Mouse (Mus musculus) forebrain, embryonic 16.5 days (tissue): ENCODE results near the gene Olfr64. TPM values are rescaled to one million over a fixed set of nuclear protein-coding genes. Genes with fewer than 3 reads are reported as not detected.

Experiments used
- ATAC-seq: fragments of 200-750 bp; cut with Nextera tagmentation; 2 replicates; pipeline ENCODE4 v1.8.0; 2017; ENCODE audit warnings: mild to moderate bottlenecking, moderate library complexity
- H3K27ac ChIP-seq: fragments of 300-500 bp; sonication (generic); 2 replicates; pipeline ENCODE4 v1.5.1; 2014; ENCODE audit warnings: low read length, control low read depth
- H3K27me3 ChIP-seq: fragments of 300-500 bp; sonication (generic); replicated peaks from 2 replicates; pipeline ENCODE4 v1.6.1; 2014; ENCODE audit warnings: low read length; ENCODE audit not compliant: control insufficient read depth, insufficient read depth
- H3K36me3 ChIP-seq: fragments of 300-500 bp; sonication (generic); 2 replicates; pipeline ENCODE4 v1.6.1; 2014; ENCODE audit not compliant: control insufficient read depth, insufficient read depth
- H3K4me1 ChIP-seq: fragments of 300-500 bp; sonication (generic); replicated peaks from 2 replicates; pipeline ENCODE4 v1.6.1; 2014; ENCODE audit warnings: low read length; ENCODE audit not compliant: control insufficient read depth, insufficient read depth
- H3K4me2 ChIP-seq: fragments of 300-500 bp; sonication (generic); 2 replicates; pipeline ENCODE4 v1.6.1; 2014; ENCODE audit warnings: mild to moderate bottlenecking, low read length, control low read depth
- H3K4me3 ChIP-seq: fragments of 300-500 bp; sonication (generic); replicated peaks from 2 replicates; pipeline ENCODE4 v1.5.1; 2014; ENCODE audit warnings: mild to moderate bottlenecking, low read length, control low read depth
- H3K9ac ChIP-seq: fragments of 300-500 bp; sonication (generic); replicated peaks from 2 replicates; pipeline ENCODE4 v1.6.1; 2014; ENCODE audit warnings: low read depth, low read length, control low read depth
- H3K9me3 ChIP-seq: fragments of 300-500 bp; sonication (generic); 2 replicates; pipeline ENCODE4 v1.6.1; 2016; ENCODE audit warnings: low read length; ENCODE audit not compliant: control insufficient read depth
- WGBS: fragments of 180-500 bp; shearing (Covaris S2); extraction: QIAGEN DNeasy Blood & Tissue Kit; methylation state at CpG from one replicate; pipeline ENCODE4 v1.1.7; 2014; 5-methylcytosine and 5-hydroxymethylcytosine counted together
- polyA plus RNA-seq: library from polyadenylated mRNA; unstranded; fragments of >200 nt; fragmentation: Nextera tagmentation; extraction: Ambion mirVana; gene quantifications from 2 replicates; pipeline ENCODE4 v1.2.1, GENCODE M21; 2015

Olfr64 gene
- polyA plus RNA-seq, 1 experiment from 2014 or later: not detected

DNA sequence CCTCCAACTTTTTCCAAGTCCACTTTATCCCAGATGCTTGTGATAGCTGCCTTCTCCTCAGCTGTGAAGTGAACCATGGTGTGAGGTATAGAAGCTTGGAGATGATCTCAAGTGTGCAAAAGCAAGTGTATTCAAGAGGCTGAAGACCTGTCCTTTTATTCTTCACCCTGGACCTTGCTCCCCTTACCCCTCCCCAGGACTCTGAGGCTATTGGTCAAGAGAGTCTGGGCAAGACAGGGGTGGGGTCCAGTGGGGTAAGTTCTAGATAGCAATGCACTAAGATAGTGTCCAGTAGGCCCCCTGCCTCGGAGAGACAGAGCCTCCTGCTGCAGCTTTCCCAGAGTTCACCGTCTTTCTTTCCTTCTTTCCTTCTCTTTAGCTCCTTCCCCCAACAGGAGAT lies 51.3 kb downstream of the Olfr64 start, which contains the start of gene Hbb-bh1:
Gene Hbb-bh1 (minus strand): TSS at position 131 of the 400 bp plus-strand sequence.
- Histone ChIP-seq H3K4me3 (no peak within 1 kb of the TSS), H3K36me3 (no peaks in the 10 kb centered on the region), H3K4me1 (no peaks in the 10 kb centered on the region), H3K27me3 (no peaks in the 10 kb centered on the region), H3K9ac (no peak within 1 kb of the TSS), H3K9me3 (no peaks in the 10 kb centered on the region), H3K4me2 (no peak within 1 kb of the TSS), H3K27ac (no peak within 1 kb of the TSS)
- 83% methylated on average over 2 of the region's 2 CpGs for WGBS
- ATAC-seq: no peak

DNA sequence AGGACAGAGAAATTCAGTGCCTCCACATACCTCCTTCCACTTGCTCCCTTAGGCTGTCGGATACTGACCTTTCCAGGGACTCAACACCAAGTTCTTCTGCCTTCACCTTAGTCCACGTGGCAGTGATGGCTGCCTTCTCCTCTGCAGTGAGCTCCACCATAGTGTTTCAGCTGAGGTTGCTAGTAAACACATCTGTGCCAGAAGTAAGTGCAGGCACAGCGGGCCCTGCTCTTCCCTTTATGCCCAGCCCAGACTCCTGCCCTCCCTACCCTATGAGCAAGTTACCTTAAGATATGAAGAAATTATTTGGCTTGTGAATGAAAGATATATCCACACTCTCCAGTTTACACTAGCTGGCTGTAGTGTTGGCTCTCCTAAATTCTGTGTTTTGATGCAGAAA lies 54.0 kb downstream of the Olfr64 start, which contains the start of gene Hbb-bh2:
Gene Hbb-bh2 (minus strand): TSS at position 253 of the 400 bp plus-strand sequence.
- no peak within 1 kb of the TSS for H3K27ac ChIP-seq
- H3K36me3 ChIP-seq: no peaks in the 10 kb centered on the region
- no peaks in the 10 kb centered on the region for H3K4me1 ChIP-seq
- H3K4me2 ChIP-seq: no peak within 1 kb of the TSS
- WGBS: 86% methylated on average over 3 of the region's 3 CpGs
- no peak within 1 kb of the TSS for H3K4me3 ChIP-seq
- H3K9ac ChIP-seq: no peak within 1 kb of the TSS
- H3K27me3 ChIP-seq: no peaks in the 10 kb centered on the region
- no peaks in the 10 kb centered on the region for H3K9me3 ChIP-seq
- no peak for ATAC-seq

Other genes with a start within 250 kb of the Olfr64 start
- gene Olfr623, start 230.8 kb downstream of the Olfr64 start, polyA plus RNA-seq: not detected in 2 replicates
- gene Olfr624, start 223.3 kb downstream of the Olfr64 start, polyA plus RNA-seq: not detected in 2 replicates
- gene Olfr625-ps1, start 211.8 kb downstream of the Olfr64 start, polyA plus RNA-seq: not detected in 2 replicates
- gene Olfr243, start 179.8 kb downstream of the Olfr64 start, polyA plus RNA-seq: not detected in 2 replicates
- not detected in 2 replicates for gene Olfr628, start 164.1 kb downstream of the Olfr64 start, polyA plus RNA-seq
- gene Olfr629, start 149.5 kb downstream of the Olfr64 start, polyA plus RNA-seq: not detected in 2 replicates
- not detected in 2 replicates for gene Olfr630, start 137.2 kb downstream of the Olfr64 start, polyA plus RNA-seq
- gene Olfr69, start 122.9 kb downstream of the Olfr64 start, polyA plus RNA-seq: not detected in 2 replicates
- not detected in 2 replicates for gene Olfr68, start 114.8 kb downstream of the Olfr64 start, polyA plus RNA-seq
- not detected in 2 replicates for gene Olfr67, start 102.7 kb downstream of the Olfr64 start, polyA plus RNA-seq
- 1,171 and 1,472 TPM in 2 replicates for gene Hbb-bt, start 80.5 kb downstream of the Olfr64 start, polyA plus RNA-seq
- 3,869 and 4,747 TPM in 2 replicates for gene Hbb-bs, start 66.4 kb downstream of the Olfr64 start, polyA plus RNA-seq
- gene Hbb-bh2, start 54.0 kb downstream of the Olfr64 start, polyA plus RNA-seq: not detected in 2 replicates
- 0.43 TPM in 1 of 2 replicates, not detected in the other for gene Hbb-bh1, start 51.3 kb downstream of the Olfr64 start, polyA plus RNA-seq
- 24.4 and 25.7 TPM in 2 replicates for gene Hbb-y, start 41.3 kb downstream of the Olfr64 start, polyA plus RNA-seq
- not detected in 2 replicates for gene Olfr66, start 8.2 kb downstream of the Olfr64 start, polyA plus RNA-seq
- not detected in 2 replicates for gene Olfr65, start 9.0 kb upstream of the Olfr64 start, polyA plus RNA-seq
- not detected in 2 replicates for gene Olfr631, start 34.3 kb upstream of the Olfr64 start, polyA plus RNA-seq
- not detected in 2 replicates for gene Olfr632, start 39.9 kb upstream of the Olfr64 start, polyA plus RNA-seq
- gene Olfr633, start 50.0 kb upstream of the Olfr64 start, polyA plus RNA-seq: not detected in 2 replicates
- not detected in 2 replicates for gene Olfr635, start 76.7 kb upstream of the Olfr64 start, polyA plus RNA-seq
- gene Olfr638, start 104.3 kb upstream of the Olfr64 start, polyA plus RNA-seq: not detected in 2 replicates
- not detected in 2 replicates for gene Olfr639, start 122.8 kb upstream of the Olfr64 start, polyA plus RNA-seq
- not detected in 2 replicates for gene Olfr640, start 131.1 kb upstream of the Olfr64 start, polyA plus RNA-seq
- not detected in 2 replicates for gene Olfr641, start 141.0 kb upstream of the Olfr64 start, polyA plus RNA-seq
- not detected in 2 replicates for gene Olfr642, start 158.2 kb upstream of the Olfr64 start, polyA plus RNA-seq
- not detected in 2 replicates for gene 4930516K23Rik, start 167.0 kb upstream of the Olfr64 start, polyA plus RNA-seq
- gene Olfr644, start 177.4 kb upstream of the Olfr64 start, polyA plus RNA-seq: not detected in 2 replicates
- gene Olfr645, start 191.0 kb upstream of the Olfr64 start, polyA plus RNA-seq: not detected in 2 replicates
- gene Olfr646, start 210.4 kb upstream of the Olfr64 start, polyA plus RNA-seq: not detected in 2 replicates
- not detected in 2 replicates for gene Ubqln5, start 235.3 kb upstream of the Olfr64 start, polyA plus RNA-seq
- gene Olfr643, start 242.9 kb upstream of the Olfr64 start, polyA plus RNA-seq: not detected in 2 replicates
- 0.10 TPM in 1 of 2 replicates, not detected in the other for gene Ubqln3, start 248.8 kb upstream of the Olfr64 start, polyA plus RNA-seq